Mouse (Mus musculus) layer of hippocampus, adult 11-12 months (tissue): ENCODE data around the gene Ccsap.

Source experiments
- DNase-seq: peaks from one replicate; pipeline ENCODE4 v3.0.0; 2022; ENCODE audit warnings: low spot score

Ccsap gene

GRCm38 (mm10) chr8:123859648-123860259 is at the start of gene Ccsap:
Gene Ccsap (minus strand): TSS chr8:123860209.
- peak; percentile 68 for DNase-seq

GRCm38 (mm10) chr8:123907604-123908003 is 47.6 kb upstream of the Ccsap start:
- DNase-seq = no peak

GRCm38 (mm10) chr8:123902653-123903052 is 42.6 kb upstream of the Ccsap start:
- no peak for DNase-seq

- no peak for DNase-seq
Observed at GRCm38 (mm10) chr8:123899366-123899765, 39.4 kb upstream of the Ccsap start.

GRCm38 (mm10) chr8:123898576-123898975 is 38.6 kb upstream of the Ccsap start:
- DNase-seq = no peak

GRCm38 (mm10) chr8:123896774-123897173 is 36.8 kb upstream of the Ccsap start:
- DNase-seq = no peak

GRCm38 (mm10) chr8:123896366-123896761 is 36.4 kb upstream of the Ccsap start:
- no peak for DNase-seq

- DNase-seq = no peak
Observed at GRCm38 (mm10) chr8:123895680-123896365, 35.8 kb upstream of the Ccsap start.

- DNase-seq = no peak
Observed at GRCm38 (mm10) chr8:123895230-123895629, 35.2 kb upstream of the Ccsap start.

GRCm38 (mm10) chr8:123894502-123895097 is 34.6 kb upstream of the Ccsap start, which contains the start of gene Acta1:
Gene Acta1 (minus strand): TSS chr8:123894751.
- DNase-seq = no peak

GRCm38 (mm10) chr8:123893413-123893812 is 33.4 kb upstream of the Ccsap start:
- no peak for DNase-seq

- no peak for DNase-seq
Observed at GRCm38 (mm10) chr8:123892586-123893155, 32.7 kb upstream of the Ccsap start.

- peak; percentile 80 for DNase-seq
Observed at GRCm38 (mm10) chr8:123891883-123892585, 32.0 kb upstream of the Ccsap start.

- no peak for DNase-seq
Observed at GRCm38 (mm10) chr8:123891271-123891670, 31.3 kb upstream of the Ccsap start.

- DNase-seq = no peak
Observed at GRCm38 (mm10) chr8:123889797-123890196, 29.8 kb upstream of the Ccsap start.

- no peak for DNase-seq
Observed at GRCm38 (mm10) chr8:123887956-123888355, 27.9 kb upstream of the Ccsap start.

- DNase-seq = no peak
Observed at GRCm38 (mm10) chr8:123887163-123887562, 27.2 kb upstream of the Ccsap start.

- peak; percentile 81 for DNase-seq
Observed at GRCm38 (mm10) chr8:123884721-123885565, 24.9 kb upstream of the Ccsap start.

- DNase-seq = no peak
Observed at GRCm38 (mm10) chr8:123883094-123883493, 23.1 kb upstream of the Ccsap start.

- DNase-seq = no peak
Observed at GRCm38 (mm10) chr8:123882412-123882811, 22.4 kb upstream of the Ccsap start.

GRCm38 (mm10) chr8:123880821-123881350 is 20.9 kb upstream of the Ccsap start:
- no peak for DNase-seq
